Mouse (Mus musculus): Measurements from ENCODE around the gene Tmeff1.

- no peak for TF ChIP-seq POLR2A (IDR thresholded peaks at IDR 0.05; ENCODE audit: insufficient read depth, low read depth, low read length)
- no peak for TF ChIP-seq EP300 (IDR thresholded peaks at IDR 0.05; ENCODE audit: insufficient read depth, low read depth, low read length)
Observed at GRCm38 (mm10) chr4:48654118-48654517, 69.1 kb downstream of the Tmeff1 start.

Data from heart, adult 2 months (tissue).